Mouse (Mus musculus): ENCODE data around the gene Gm21366. TPM values are rescaled to one million over a fixed set of nuclear protein-coding genes. Genes with fewer than 3 reads are reported as not detected.
"Not testable (repeated sequence)": the region's sequence is repeated elsewhere in the genome, so short reads cannot be mapped to it uniquely, and the experiment has no call there.

Gm21366 gene
- total RNA-seq (2014; rRNA removed) (not detected in 2 replicates), polyA plus RNA-seq (2015; fragmentation: Nextera tagmentation; extraction: Ambion mirVana) (not detected in 2 replicates)

DNA sequence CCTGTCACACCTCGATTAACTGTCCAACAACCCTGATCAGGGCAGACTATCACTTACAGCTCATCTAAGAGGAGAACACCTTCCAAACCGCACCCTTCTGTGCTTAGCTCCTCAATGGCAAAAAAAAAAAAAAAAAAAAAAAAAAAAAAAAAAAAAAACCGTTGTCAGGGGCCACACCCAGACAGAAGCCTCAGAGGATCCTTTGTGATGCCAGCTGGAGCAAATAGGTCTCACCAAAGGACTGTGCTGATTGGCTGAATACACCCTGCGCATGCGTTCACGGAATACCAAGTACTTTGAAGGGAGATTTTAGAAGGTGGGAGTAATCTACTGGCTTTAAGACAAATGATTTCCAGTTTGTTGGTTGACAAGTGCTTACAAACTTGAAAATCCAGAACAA, at the start of gene Gm21366:
Gene Gm21366 (minus strand): TSS at position 101 of the 400 bp plus-strand sequence.
- H3K4me3 ChIP-seq (ENCODE audit: low read depth, low read length); H3K9me3 ChIP-seq (ENCODE audit: low read length); ATAC-seq; H3K4me1 ChIP-seq (ENCODE audit: insufficient read depth); H3K4me2 ChIP-seq (ENCODE audit: low read depth); H3K27me3 ChIP-seq (ENCODE audit: insufficient read depth, low read length); DNase-seq; H3K27ac ChIP-seq (ENCODE audit: low read depth, low read length); H3K36me3 ChIP-seq (ENCODE audit: insufficient read depth); H3K9ac ChIP-seq: not testable (repeated sequence)
- WGBS, result no CpG with 5 or more reads among the region's 6 CpGs
